Mouse (Mus musculus) olfactory bulb, adult 2 months (tissue): ENCODE measurements around the gene Parp8.

Source experiments
- CTCF ChIP-seq: fragments of 200-500 bp; IDR thresholded peaks from 2 replicates; pipeline ENCODE4 v1.5.1; 2012; ENCODE audit warnings: low read depth, mild to moderate bottlenecking, low read length, moderate library complexity; ENCODE audit not compliant: insufficient read depth
- POLR2A ChIP-seq: fragments of 200-500 bp; IDR thresholded peaks from 2 replicates; pipeline ENCODE4 v1.6.1; 2012; ENCODE audit warnings: mild to moderate bottlenecking, low read depth, low read length, moderate library complexity; ENCODE audit not compliant: insufficient read depth

DNA sequence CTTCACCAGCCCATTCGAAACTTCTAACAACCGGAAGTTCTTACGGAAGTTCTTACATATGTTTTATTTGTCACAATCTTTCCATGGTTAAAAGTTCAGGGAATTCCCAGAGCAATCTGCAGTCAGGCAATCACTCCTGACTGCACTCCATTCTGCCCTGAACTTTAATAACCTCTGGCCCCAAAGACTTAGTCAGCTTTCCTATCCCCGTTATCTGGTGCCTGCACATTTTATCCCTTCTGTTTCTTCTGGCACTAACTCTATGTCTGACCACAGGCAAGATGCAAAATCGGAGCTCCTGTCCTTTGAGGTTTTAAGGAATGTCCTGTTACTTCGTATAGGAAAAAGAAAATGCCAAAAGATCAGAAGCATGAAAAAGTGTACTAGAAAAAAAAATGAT lies 4.7 kb downstream of the Parp8 start:
- TF ChIP-seq CTCF (no peak), POLR2A (no peak)
